Mouse (Mus musculus) forebrain, embryonic 10.5 days (tissue): ENCODE results near the gene Tln1. TPM values are rescaled to one million over a fixed set of nuclear protein-coding genes. Genes with fewer than 3 reads are reported as not detected.
A peak's percentile ranks its signal among the peaks of the same experiment; 100 is the strongest.

Experiments used
- DNase-seq: peaks from one replicate; pipeline ENCODE4 v3.0.0-alpha.2; 2017; ENCODE audit warnings: low spot score; ENCODE audit errors: extremely low spot score
- H3K27ac ChIP-seq: fragments of 300-500 bp; sonication (generic); 2 replicates; pipeline ENCODE4 v1.5.1; 2016; ENCODE audit warnings: mild to moderate bottlenecking
- H3K27me3 ChIP-seq: fragments of 300-500 bp; sonication (generic); 2 replicates; pipeline ENCODE4 v1.6.1; 2016; ENCODE audit warnings: mild to moderate bottlenecking; ENCODE audit not compliant: poor library complexity, severe bottlenecking
- H3K36me3 ChIP-seq: fragments of 300-500 bp; sonication (generic); replicated peaks from 2 replicates; pipeline ENCODE4 v1.6.1; 2016; ENCODE audit warnings: mild to moderate bottlenecking, moderate library complexity
- H3K4me1 ChIP-seq: fragments of 300-500 bp; sonication (generic); 2 replicates; pipeline ENCODE4 v1.6.1; 2016
- H3K4me3 ChIP-seq: fragments of 300-500 bp; sonication (generic); 2 replicates; pipeline ENCODE4 v1.5.1; 2016; ENCODE audit warnings: mild to moderate bottlenecking, moderate library complexity
- H3K9me3 ChIP-seq: fragments of 300-500 bp; sonication (generic); 2 replicates; pipeline ENCODE4 v1.6.1; 2016; ENCODE audit warnings: mild to moderate bottlenecking, moderate library complexity
- WGBS: fragments of 180-500 bp; shearing (Covaris S2); methylation state at CpG from one replicate; pipeline ENCODE4 v1.1.7; 2016; 5-methylcytosine and 5-hydroxymethylcytosine counted together
- polyA plus RNA-seq: library from polyadenylated mRNA; unstranded; fragments of >200 nt; fragmentation: Nextera tagmentation; extraction: Ambion mirVana; gene quantifications from 2 replicates; pipeline ENCODE4 v1.2.1, GENCODE M21; 2016

The Tln1 gene
- polyA plus RNA-seq, 1 experiment from 2014 or later = 42.5 TPM

DNA sequence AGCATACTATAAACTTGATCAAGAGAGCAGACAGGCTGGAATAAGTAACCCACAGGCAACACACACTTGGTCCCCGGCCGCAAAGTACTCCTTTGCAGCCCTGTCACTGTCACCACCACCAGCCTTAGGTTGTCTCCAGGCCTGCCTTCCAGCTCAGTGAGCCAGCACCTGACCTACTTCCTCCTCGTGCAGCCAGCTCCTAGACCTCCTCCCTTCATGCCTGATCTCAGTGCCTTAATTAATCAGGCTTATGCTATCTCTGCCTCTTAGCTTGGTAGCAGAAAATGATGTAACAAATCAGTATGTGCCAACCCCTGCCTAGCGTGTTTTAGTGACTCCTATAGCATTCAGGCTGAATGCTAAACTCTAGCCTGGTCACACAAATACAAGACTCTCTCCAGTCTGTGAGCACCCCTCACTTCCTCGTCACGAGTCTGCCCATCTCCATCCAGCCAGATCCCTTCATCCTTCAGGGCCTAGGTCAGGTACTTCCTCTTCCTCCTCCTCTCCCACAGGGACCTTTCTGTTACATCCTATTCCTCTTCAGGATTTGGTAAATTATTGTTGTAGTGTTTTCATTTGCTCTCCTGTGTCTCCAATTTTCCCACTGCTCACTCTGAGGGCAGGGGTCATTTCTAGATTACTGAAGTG lies 9.0 kb upstream of the Tln1 start:
- Histone ChIP-seq H3K27ac (no peak overlapping the region), H3K4me3 (no peak overlapping the region), H3K4me1 (peaks cover 17% of the 10 kb centered on the region), H3K36me3 (peaks cover 92% of the 10 kb centered on the region), H3K27me3 (no peaks in the 10 kb centered on the region), H3K9me3 (no peaks in the 10 kb centered on the region)
- no peak for DNase-seq
- WGBS = 89% methylated on average over 6 of the region's 6 CpGs

GRCm38 (mm10) chr4:43567140-43567539 lies 4.6 kb upstream of the Tln1 start:
- Histone ChIP-seq H3K27me3 (no peaks in the 10 kb centered on the region), H3K4me3 (no peak overlapping the region), H3K9me3 (no peaks in the 10 kb centered on the region), H3K36me3 (peaks cover 83% of the 10 kb centered on the region), H3K4me1 (peaks cover 16% of the 10 kb centered on the region), H3K27ac (no peak overlapping the region)
- DNase-seq = no peak
- WGBS = 92% methylated on average over 9 of the region's 9 CpGs

- H3K27me3 ChIP-seq = no peaks in the 10 kb centered on the region
- peaks cover 58% of the 10 kb centered on the region for H3K36me3 ChIP-seq
- no peak overlapping the region for H3K27ac ChIP-seq
- 78% methylated on average over 2 of the region's 2 CpGs for WGBS
- H3K4me3 ChIP-seq = no peak overlapping the region
- H3K4me1 ChIP-seq = peaks cover 40% of the 10 kb centered on the region
- DNase-seq = no peak
- H3K9me3 ChIP-seq = no peaks in the 10 kb centered on the region
These were observed 1.7 kb upstream of the Tln1 start for GRCm38 (mm10) chr4:43564231-43564630.

GRCm38 (mm10) chr4:43563601-43563875 lies 1.0 kb upstream of the Tln1 start:
- Histone ChIP-seq H3K9me3 (no peaks in the 10 kb centered on the region), H3K4me1 (peaks cover 47% of the 10 kb centered on the region), H3K27ac (no peak overlapping the region), H3K4me3 (peak overlapping the region; percentile 96), H3K36me3 (peaks cover 54% of the 10 kb centered on the region), H3K27me3 (no peaks in the 10 kb centered on the region)
- no peak for DNase-seq
- 88% methylated on average over 4 of the region's 4 CpGs for WGBS

DNA sequence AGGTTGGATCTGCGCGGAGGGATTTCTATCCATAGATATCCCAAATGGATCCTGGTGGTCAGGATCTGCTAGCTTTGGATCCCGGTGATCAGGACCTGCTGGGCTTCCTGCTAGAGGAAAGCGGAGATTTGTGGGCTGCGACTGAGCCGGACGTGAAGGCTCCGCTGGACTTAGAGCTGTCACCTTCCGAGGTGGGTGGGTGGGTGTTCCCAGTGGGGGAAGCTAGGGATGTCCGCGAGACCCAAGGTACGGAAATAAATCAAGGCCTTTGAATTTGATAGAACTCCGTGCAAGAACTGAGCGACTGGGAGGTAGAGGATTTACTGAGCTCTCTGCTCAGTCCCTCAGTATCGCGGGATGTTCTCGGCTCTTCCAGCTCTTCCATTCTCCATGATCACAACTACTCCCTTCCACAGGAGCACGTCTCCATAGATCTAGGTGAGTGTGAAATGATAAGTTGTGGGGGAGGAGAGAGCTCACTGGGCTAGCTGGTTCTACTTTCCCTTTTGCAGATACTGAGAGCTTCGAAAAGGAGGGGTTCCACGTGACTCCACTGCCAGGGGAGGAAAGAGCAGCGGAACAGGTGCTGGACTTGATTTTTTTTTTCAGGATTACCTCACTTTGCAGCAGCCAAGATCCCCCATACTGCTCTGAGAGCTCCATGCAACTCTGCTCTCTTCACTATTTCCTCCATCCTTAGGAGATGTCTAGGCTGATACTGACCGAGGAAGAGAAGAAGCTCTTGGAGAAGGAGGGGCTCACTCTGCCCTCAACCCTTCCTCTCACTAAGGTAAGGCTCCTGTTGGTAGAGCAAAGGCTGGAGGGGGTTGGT lies 494 bp upstream of the Tln1 start:
- Histone ChIP-seq H3K4me3 (peak overlapping the region; percentile 96), H3K9me3 (no peaks in the 10 kb centered on the region), H3K4me1 (peaks cover 52% of the 10 kb centered on the region), H3K27me3 (no peaks in the 10 kb centered on the region), H3K27ac (peak overlapping the region; percentile 97), H3K36me3 (peaks cover 53% of the 10 kb centered on the region)
- WGBS = 9% methylated on average over 22 of the region's 22 CpGs
- DNase-seq = no peak

DNA sequence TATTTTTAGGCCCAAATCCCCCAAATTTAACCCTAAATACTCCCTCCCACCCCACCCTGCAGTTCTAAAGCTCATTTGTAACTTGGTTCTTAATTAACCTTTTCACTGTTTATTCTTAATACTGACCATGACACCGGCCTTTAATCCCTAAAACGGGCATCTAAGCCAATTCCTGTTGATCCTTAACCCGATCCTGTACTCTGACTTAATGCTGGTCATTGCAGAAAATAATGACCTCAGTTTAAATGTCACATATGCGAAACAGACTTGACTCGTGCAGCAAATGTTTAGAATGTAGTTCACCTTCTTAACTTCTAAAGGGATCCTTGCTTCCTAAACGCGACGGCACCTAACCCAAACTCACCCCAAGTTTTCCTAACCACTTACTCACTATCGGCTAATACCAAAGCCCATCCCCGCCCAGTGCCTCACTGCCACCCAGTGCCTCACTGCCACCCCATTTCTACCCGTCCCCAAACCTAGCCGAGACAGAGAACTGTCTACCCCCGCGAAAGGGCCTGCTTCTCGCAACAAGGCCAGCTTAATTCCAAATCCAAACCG lies 975 bp downstream of the Tln1 start:
- WGBS = 2% methylated on average over 16 of the region's 16 CpGs
- Histone ChIP-seq H3K4me1 (peaks cover 65% of the 10 kb centered on the region), H3K27ac (peak overlapping the region; percentile 97)

DNA sequence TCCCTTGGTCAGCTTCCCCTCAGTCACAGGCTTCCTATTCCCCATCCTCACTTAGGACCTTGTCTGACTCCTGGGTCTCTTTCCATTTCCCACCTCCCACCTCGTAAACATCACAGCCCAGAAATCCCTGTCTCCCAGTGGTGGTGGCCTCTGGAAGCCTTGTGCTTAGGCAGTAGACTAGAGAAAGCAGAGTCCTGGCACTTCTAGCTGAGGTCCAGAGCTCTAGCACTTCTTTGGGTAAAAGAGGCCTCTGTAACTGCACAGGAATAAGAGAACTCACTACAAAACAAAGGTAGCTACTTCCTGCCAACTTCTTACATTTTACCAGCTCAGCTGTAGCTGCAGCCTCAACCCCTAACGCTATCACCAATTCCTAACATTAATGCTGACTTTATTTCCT lies 1.5 kb downstream of the Tln1 start:
- H3K9me3 ChIP-seq = no peaks in the 10 kb centered on the region
- 47% methylated on average over 2 of the region's 2 CpGs for WGBS
- peak overlapping the region; percentile 97 for H3K27ac ChIP-seq
- H3K4me1 ChIP-seq = peaks cover 65% of the 10 kb centered on the region
- peak overlapping the region; percentile 96 for H3K4me3 ChIP-seq
- peaks cover 53% of the 10 kb centered on the region for H3K36me3 ChIP-seq
- H3K27me3 ChIP-seq = no peaks in the 10 kb centered on the region
- no peak for DNase-seq

More for the DNA sequence above, 975 bp downstream of the Tln1 start:
- no peaks in the 10 kb centered on the region for H3K9me3 ChIP-seq
- H3K4me3 ChIP-seq = peak overlapping the region; percentile 96
- no peaks in the 10 kb centered on the region for H3K27me3 ChIP-seq
- no peak for DNase-seq
- H3K36me3 ChIP-seq = peaks cover 53% of the 10 kb centered on the region

DNA sequence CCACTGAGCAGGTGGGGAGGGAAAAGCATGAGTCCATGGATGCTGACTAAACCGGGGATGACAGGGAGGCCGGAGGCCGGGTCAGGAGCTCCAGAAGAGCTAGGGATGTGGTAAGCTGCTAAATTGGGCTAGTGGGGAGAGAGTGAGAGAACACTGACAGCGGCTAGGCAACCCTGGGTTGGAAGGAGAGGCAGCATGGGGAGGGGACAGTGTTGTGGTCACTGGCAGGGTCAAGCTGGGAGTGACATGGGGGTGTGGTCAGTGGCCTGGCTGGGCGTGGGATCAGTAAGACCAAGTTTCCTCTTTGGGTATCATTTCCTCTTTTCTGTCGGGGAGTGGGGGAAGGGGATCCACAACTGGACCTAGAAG lies 2.3 kb downstream of the Tln1 start:
- Histone ChIP-seq H3K9me3 (no peaks in the 10 kb centered on the region), H3K36me3 (peaks cover 53% of the 10 kb centered on the region), H3K4me1 (peaks cover 65% of the 10 kb centered on the region), H3K27ac (0 out of 2 replicates have a peak overlapping the region, but pooled peaks have one; percentile 3), H3K4me3 (peak overlapping the region; percentile 96), H3K27me3 (no peaks in the 10 kb centered on the region)
- DNase-seq = no peak
- 58% methylated on average over 6 of the region's 6 CpGs for WGBS

DNA sequence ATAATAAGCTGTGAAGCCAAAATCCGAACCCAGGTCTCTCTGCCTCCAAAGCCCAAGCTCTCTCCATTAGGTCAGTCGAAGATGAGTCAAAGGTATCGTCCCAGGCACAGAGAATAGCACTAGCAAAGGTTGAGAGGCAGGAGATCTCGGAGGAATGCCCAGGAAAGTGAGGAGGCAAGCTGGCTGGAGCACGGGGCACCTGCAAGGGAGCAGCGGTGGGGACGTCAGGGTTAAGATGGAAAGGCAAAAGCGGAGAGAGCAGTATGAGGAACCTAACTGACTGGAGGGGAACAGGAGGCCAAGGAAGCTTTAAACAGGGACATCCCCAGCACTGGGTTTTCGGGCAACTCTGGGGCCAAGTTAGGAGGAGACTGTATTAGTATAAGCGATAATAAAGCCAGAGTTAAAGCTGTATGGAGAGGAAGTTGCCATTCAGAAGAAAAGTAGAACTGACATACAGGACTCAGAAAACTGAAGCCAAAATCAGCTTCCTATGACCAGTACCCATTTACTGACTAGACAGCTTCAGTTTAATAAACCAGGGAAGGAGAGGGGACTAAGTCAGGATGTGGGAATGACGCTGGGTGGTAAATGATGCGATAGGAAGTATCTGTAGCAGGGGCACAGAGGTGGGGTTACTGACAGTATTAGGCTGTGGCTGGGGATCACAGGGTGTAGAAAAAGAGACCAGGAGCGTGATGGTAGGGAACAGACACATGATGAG lies 2.8 kb downstream of the Tln1 start:
- WGBS = 81% methylated on average over 13 of the region's 13 CpGs
- Histone ChIP-seq H3K4me1 (peaks cover 65% of the 10 kb centered on the region), H3K9me3 (no peaks in the 10 kb centered on the region), H3K27me3 (no peaks in the 10 kb centered on the region), H3K4me3 (peak overlapping the region; percentile 96), H3K27ac (peak overlapping the region; percentile 31; the same call in 1 of the 2 replicates), H3K36me3 (peaks cover 53% of the 10 kb centered on the region)
- DNase-seq = no peak

- Histone ChIP-seq H3K27me3 (no peaks in the 10 kb centered on the region), H3K27ac (peak overlapping the region; percentile 77), H3K9me3 (no peaks in the 10 kb centered on the region), H3K36me3 (peaks cover 54% of the 10 kb centered on the region), H3K4me3 (peak overlapping the region; percentile 37), H3K4me1 (peaks cover 61% of the 10 kb centered on the region)
- DNase-seq = peak; percentile 61
- WGBS = 38% methylated on average over 13 of the region's 13 CpGs
These were observed 3.7 kb downstream of the Tln1 start for GRCm38 (mm10) chr4:43558631-43559356.

GRCm38 (mm10) chr4:43558028-43558630 lies 4.4 kb downstream of the Tln1 start:
- DNase-seq = no peak
- Histone ChIP-seq H3K27me3 (no peaks in the 10 kb centered on the region), H3K36me3 (peaks cover 60% of the 10 kb centered on the region), H3K4me3 (peak overlapping the region; percentile 37), H3K9me3 (no peaks in the 10 kb centered on the region), H3K4me1 (peaks cover 54% of the 10 kb centered on the region), H3K27ac (peak overlapping the region; percentile 77)
- 49% methylated on average over 5 of the region's 5 CpGs for WGBS

DNA sequence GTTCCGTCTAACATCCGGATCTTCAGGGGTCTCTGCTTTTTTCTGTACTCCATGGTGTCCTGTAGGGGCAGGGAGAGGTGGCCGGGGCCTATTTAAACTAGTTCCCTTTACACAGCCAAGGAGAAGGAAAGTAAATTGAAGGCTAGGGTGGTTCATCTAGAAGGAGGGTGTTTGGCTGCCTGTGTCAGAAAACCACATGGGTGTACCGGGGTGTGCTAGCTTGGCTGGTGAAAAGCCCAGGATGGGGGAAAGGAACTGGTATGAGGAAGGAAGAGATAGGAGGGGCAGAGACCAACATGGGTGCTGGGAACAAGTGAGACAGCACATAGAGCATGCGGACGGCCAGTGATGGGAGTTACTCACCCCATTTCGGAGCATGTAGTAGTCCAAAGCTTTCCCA lies 6.6 kb downstream of the Tln1 start:
- Histone ChIP-seq H3K4me3 (no peak overlapping the region), H3K27me3 (no peaks in the 10 kb centered on the region), H3K4me1 (peaks cover 42% of the 10 kb centered on the region), H3K9me3 (no peaks in the 10 kb centered on the region; the same call in 1 of the 2 replicates), H3K27ac (no peak overlapping the region), H3K36me3 (peaks cover 82% of the 10 kb centered on the region)
- WGBS = 95% methylated on average over 7 of the region's 7 CpGs
- DNase-seq = no peak
